Mouse (Mus musculus): ENCODE data around the gene Pum2. TPM values are rescaled to one million over a fixed set of nuclear protein-coding genes. Genes with fewer than 3 reads are reported as not detected.

Gene Pum2
- polyA plus RNA-seq, 1 experiment from 2014 or later, result 43.0 TPM

GRCm38 (mm10) chr12:8764221-8764930, 90.4 kb downstream of the Pum2 start:
- ATAC-seq (ENCODE audit: insufficient number of reproducible peaks, low FRiP score, low TSS enrichment, low read depth), result no peak
- Histone ChIP-seq H3K4me3 (no peak overlapping the region), H3K27me3 (no peaks in the 10 kb centered on the region), H3K4me2 (no peak overlapping the region), H3K27ac (no peak overlapping the region), H3K9ac (no peak overlapping the region), H3K36me3 (no peaks in the 10 kb centered on the region), H3K9me3 (no peaks in the 10 kb centered on the region), H3K4me1 (no peaks in the 10 kb centered on the region)
- 73% methylated on average over 15 of the region's 15 CpGs for WGBS

- Histone ChIP-seq H3K9ac (peak within 1 kb of the TSS; percentile 81), H3K27ac (peak within 1 kb of the TSS; percentile 93), H3K27me3 (no peaks in the 10 kb centered on the region), H3K4me3 (peak within 1 kb of the TSS; percentile 90), H3K4me2 (peak within 1 kb of the TSS; percentile 73), H3K9me3 (no peaks in the 10 kb centered on the region), H3K4me1 (peaks cover 36% of the 10 kb centered on the region), H3K36me3 (no peaks in the 10 kb centered on the region)
- peak; percentile 89 for ATAC-seq (ENCODE audit: insufficient number of reproducible peaks, low FRiP score, low TSS enrichment, low read depth)
- WGBS, result under 1% methylated on average over 66 of the region's 67 CpGs
These were observed 97.3 kb downstream of the Pum2 start, which contains the start of gene Sdc1 for GRCm38 (mm10) chr12:8770946-8771843. Sdc1 (plus strand) TSS chr12:8771323.

- peak overlapping the region; percentile 93 for H3K27ac ChIP-seq
- ATAC-seq (ENCODE audit: insufficient number of reproducible peaks, low FRiP score, low TSS enrichment, low read depth), result no peak
- H3K4me1 ChIP-seq, result peaks cover 43% of the 10 kb centered on the region
- H3K27me3 ChIP-seq, result no peaks in the 10 kb centered on the region
- H3K9me3 ChIP-seq, result no peaks in the 10 kb centered on the region
- H3K9ac ChIP-seq, result peak overlapping the region; percentile 81
- H3K4me2 ChIP-seq, result peak overlapping the region; percentile 73
- H3K36me3 ChIP-seq, result no peaks in the 10 kb centered on the region
- under 1% methylated on average over 37 of the region's 37 CpGs for WGBS
- H3K4me3 ChIP-seq, result peak overlapping the region; percentile 90
These were observed 98.0 kb downstream of the Pum2 start for GRCm38 (mm10) chr12:8771844-8772380.

GRCm38 (mm10) chr12:8772451-8773143, 98.7 kb downstream of the Pum2 start:
- Histone ChIP-seq H3K4me1 (peaks cover 50% of the 10 kb centered on the region), H3K4me2 (peak overlapping the region; percentile 73), H3K9ac (peak overlapping the region; percentile 81), H3K27ac (peak overlapping the region; percentile 93), H3K27me3 (no peaks in the 10 kb centered on the region), H3K36me3 (no peaks in the 10 kb centered on the region), H3K9me3 (no peaks in the 10 kb centered on the region), H3K4me3 (peak overlapping the region; percentile 90)
- under 1% methylated on average over 52 of the region's 55 CpGs for WGBS
- peak; percentile 21 for ATAC-seq (ENCODE audit: insufficient number of reproducible peaks, low FRiP score, low TSS enrichment, low read depth)

- Histone ChIP-seq H3K4me2 (peak overlapping the region; percentile 73), H3K4me1 (peaks cover 56% of the 10 kb centered on the region), H3K27me3 (no peaks in the 10 kb centered on the region), H3K9me3 (no peaks in the 10 kb centered on the region), H3K36me3 (no peaks in the 10 kb centered on the region), H3K27ac (peak overlapping the region; percentile 93), H3K4me3 (peak overlapping the region; percentile 90), H3K9ac (peak overlapping the region; percentile 81)
- 8% methylated on average over 6 of the region's 6 CpGs for WGBS
- ATAC-seq (ENCODE audit: insufficient number of reproducible peaks, low FRiP score, low TSS enrichment, low read depth), result no peak
These were observed 99.4 kb downstream of the Pum2 start for GRCm38 (mm10) chr12:8773336-8773735.

GRCm38 (mm10) chr12:8774183-8774582, 100.2 kb downstream of the Pum2 start:
- Histone ChIP-seq H3K9me3 (no peaks in the 10 kb centered on the region), H3K4me3 (peak overlapping the region; percentile 90), H3K9ac (no peak overlapping the region), H3K36me3 (no peaks in the 10 kb centered on the region), H3K27ac (peak overlapping the region; percentile 93), H3K4me2 (peak overlapping the region; percentile 73), H3K27me3 (no peaks in the 10 kb centered on the region), H3K4me1 (peaks cover 65% of the 10 kb centered on the region)
- no peak for ATAC-seq (ENCODE audit: insufficient number of reproducible peaks, low FRiP score, low TSS enrichment, low read depth)

- Histone ChIP-seq H3K27me3 (no peaks in the 10 kb centered on the region), H3K4me2 (no peak overlapping the region), H3K27ac (0 out of 2 replicates have a peak overlapping the region, but pooled peaks have one; percentile 59), H3K9me3 (no peaks in the 10 kb centered on the region), H3K9ac (no peak overlapping the region), H3K4me1 (peaks cover 80% of the 10 kb centered on the region), H3K4me3 (0 out of 2 replicates have a peak overlapping the region, but pooled peaks have one; percentile 3), H3K36me3 (no peaks in the 10 kb centered on the region)
- no peak for ATAC-seq (ENCODE audit: insufficient number of reproducible peaks, low FRiP score, low TSS enrichment, low read depth)
- 68% methylated on average over 7 of the region's 7 CpGs for WGBS
These were observed 102.3 kb downstream of the Pum2 start for GRCm38 (mm10) chr12:8776206-8776605.

- no peak for ATAC-seq (ENCODE audit: insufficient number of reproducible peaks, low FRiP score, low TSS enrichment, low read depth)
These were observed 102.8 kb downstream of the Pum2 start for GRCm38 (mm10) chr12:8776741-8777140.

GRCm38 (mm10) chr12:8778106-8778505, 104.2 kb downstream of the Pum2 start:
- H3K27ac ChIP-seq, result no peak overlapping the region; the same call in 1 of the 2 replicates
- no peak for ATAC-seq (ENCODE audit: insufficient number of reproducible peaks, low FRiP score, low TSS enrichment, low read depth)
- H3K9ac ChIP-seq, result no peak overlapping the region
- peaks cover 97% of the 10 kb centered on the region for H3K4me1 ChIP-seq
- WGBS, result 79% methylated on average over 7 of the region's 7 CpGs
- no peak overlapping the region for H3K4me3 ChIP-seq
- no peaks in the 10 kb centered on the region for H3K36me3 ChIP-seq
- H3K4me2 ChIP-seq, result no peak overlapping the region
- H3K27me3 ChIP-seq, result no peaks in the 10 kb centered on the region
- H3K9me3 ChIP-seq, result no peaks in the 10 kb centered on the region

More at GRCm38 (mm10) chr12:8776741-8777140, 102.8 kb downstream of the Pum2 start:
- Histone ChIP-seq H3K27ac (peak overlapping the region; percentile 59; the same call in 1 of the 2 replicates), H3K4me2 (no peak overlapping the region), H3K4me1 (peaks cover 86% of the 10 kb centered on the region), H3K9ac (no peak overlapping the region), H3K4me3 (no peak overlapping the region), H3K36me3 (no peaks in the 10 kb centered on the region), H3K27me3 (no peaks in the 10 kb centered on the region), H3K9me3 (no peaks in the 10 kb centered on the region)
- 72% methylated on average over 3 of the region's 3 CpGs for WGBS

GRCm38 (mm10) chr12:8779851-8780250, 105.9 kb downstream of the Pum2 start:
- H3K27me3 ChIP-seq, result no peaks in the 10 kb centered on the region
- H3K4me3 ChIP-seq, result no peak overlapping the region
- H3K4me1 ChIP-seq, result peaks cover 98% of the 10 kb centered on the region
- H3K27ac ChIP-seq, result peak overlapping the region; percentile 43; the same call in 1 of the 2 replicates
- no peaks in the 10 kb centered on the region for H3K36me3 ChIP-seq
- no peak overlapping the region for H3K4me2 ChIP-seq
- no peaks in the 10 kb centered on the region for H3K9me3 ChIP-seq
- 69% methylated on average over 4 of the region's 4 CpGs for WGBS
- no peak for ATAC-seq (ENCODE audit: insufficient number of reproducible peaks, low FRiP score, low TSS enrichment, low read depth)
- H3K9ac ChIP-seq, result no peak overlapping the region

GRCm38 (mm10) chr12:8781121-8781520, 107.2 kb downstream of the Pum2 start:
- H3K9me3 ChIP-seq, result no peaks in the 10 kb centered on the region
- no peaks in the 10 kb centered on the region for H3K36me3 ChIP-seq
- H3K27ac ChIP-seq, result peak overlapping the region; percentile 81
- no peak overlapping the region for H3K9ac ChIP-seq
- no peak overlapping the region for H3K4me2 ChIP-seq
- WGBS, result 60% methylated on average over 7 of the region's 7 CpGs
- peaks cover 96% of the 10 kb centered on the region for H3K4me1 ChIP-seq
- H3K27me3 ChIP-seq, result no peaks in the 10 kb centered on the region
- no peak overlapping the region for H3K4me3 ChIP-seq
- no peak for ATAC-seq (ENCODE audit: insufficient number of reproducible peaks, low FRiP score, low TSS enrichment, low read depth)
